Mouse (Mus musculus) forebrain, embryonic 12.5 days (tissue): ENCODE data around the gene Erp29. TPM values are rescaled to one million over a fixed set of nuclear protein-coding genes. Genes with fewer than 3 reads are reported as not detected.
"Not testable (repeated sequence)": the region's sequence is repeated elsewhere in the genome, so short reads cannot be mapped to it uniquely, and the experiment has no call there.

Experiments
- ATAC-seq: fragments of 200-750 bp; cut with Nextera tagmentation; 2 replicates; pipeline ENCODE4 v1.8.0; 2017; ENCODE audit warnings: moderate TSS enrichment; ENCODE audit not compliant: low FRiP score
- H3K27ac ChIP-seq: fragments of 300-500 bp; sonication (generic); 2 replicates; pipeline ENCODE4 v1.5.1; 2016; ENCODE audit warnings: mild to moderate bottlenecking
- H3K27me3 ChIP-seq: fragments of 300-500 bp; sonication (generic); 2 replicates; pipeline ENCODE4 v1.6.1; 2016; ENCODE audit warnings: mild to moderate bottlenecking
- H3K36me3 ChIP-seq: fragments of 300-500 bp; sonication (generic); replicated peaks from 2 replicates; pipeline ENCODE4 v1.6.1; 2016; ENCODE audit warnings: mild to moderate bottlenecking
- H3K4me1 ChIP-seq: fragments of 300-500 bp; sonication (generic); 2 replicates; pipeline ENCODE4 v1.6.1; 2016
- H3K4me2 ChIP-seq: fragments of 300-500 bp; sonication (generic); 2 replicates; pipeline ENCODE4 v1.6.1; 2016; ENCODE audit warnings: mild to moderate bottlenecking, moderate library complexity
- H3K4me3 ChIP-seq: fragments of 300-500 bp; sonication (generic); replicated peaks from 2 replicates; pipeline ENCODE4 v1.5.1; 2016; ENCODE audit warnings: mild to moderate bottlenecking
- H3K9ac ChIP-seq: fragments of 300-500 bp; sonication (generic); 2 replicates; pipeline ENCODE4 v1.6.1; 2016; ENCODE audit warnings: mild to moderate bottlenecking
- H3K9me3 ChIP-seq: fragments of 300-500 bp; sonication (generic); 2 replicates; pipeline ENCODE4 v1.6.1; 2016
- WGBS: fragments of 180-500 bp; shearing (Covaris S2); methylation state at CpG from one replicate; pipeline ENCODE4 v1.1.7; 2016; 5-methylcytosine and 5-hydroxymethylcytosine counted together
- polyA plus RNA-seq: library from polyadenylated mRNA; unstranded; fragments of >200 nt; fragmentation: Nextera tagmentation; extraction: Ambion mirVana; gene quantifications from 2 replicates; pipeline ENCODE4 v1.2.1, GENCODE M21; 2016

The Erp29 gene
- 103 and 115 TPM in 2 replicates for polyA plus RNA-seq

GRCm38 (mm10) chr5:121452026-121452869 is at the start of gene Erp29:
Gene Erp29 (minus strand): TSS chr5:121452506.
- 0 out of 2 replicates have a peak, but pooled peaks cover 2% of the 10 kb centered on the region for H3K9me3 ChIP-seq
- peak within 1 kb of the TSS; percentile 94 for H3K9ac ChIP-seq
- H3K27me3 ChIP-seq = no peaks in the 10 kb centered on the region
- under 1% methylated on average over 86 of the region's 97 CpGs for WGBS
- H3K4me2 ChIP-seq = peak within 1 kb of the TSS; percentile 68
- peak within 1 kb of the TSS; percentile 81 for H3K4me3 ChIP-seq
- ATAC-seq = peak; percentile 94
- H3K27ac ChIP-seq = peak within 1 kb of the TSS; percentile 94
- H3K4me1 ChIP-seq = peaks cover 28% of the 10 kb centered on the region
- peaks cover 27% of the 10 kb centered on the region for H3K36me3 ChIP-seq

GRCm38 (mm10) chr5:121501424-121501996 is 49.2 kb upstream of the Erp29 start:
- not testable (repeated sequence) for H3K4me2 ChIP-seq, ATAC-seq, H3K36me3 ChIP-seq, H3K9me3 ChIP-seq, H3K4me3 ChIP-seq, H3K9ac ChIP-seq, H3K27me3 ChIP-seq, H3K27ac ChIP-seq, H3K4me1 ChIP-seq
- 81% methylated on average over 11 of the region's 17 CpGs for WGBS

GRCm38 (mm10) chr5:121500719-121501118 is 48.4 kb upstream of the Erp29 start:
- Histone ChIP-seq H3K4me3 (no peak overlapping the region), H3K9me3 (no peaks in the 10 kb centered on the region), H3K27ac (no peak overlapping the region), H3K27me3 (no peaks in the 10 kb centered on the region), H3K36me3 (no peaks in the 10 kb centered on the region), H3K9ac (no peak overlapping the region), H3K4me1 (no peaks in the 10 kb centered on the region), H3K4me2 (no peak overlapping the region)
- no peak for ATAC-seq
- 81% methylated on average over 7 of the region's 7 CpGs for WGBS

GRCm38 (mm10) chr5:121493305-121493704 is 41.0 kb upstream of the Erp29 start:
- Histone ChIP-seq H3K36me3 (no peaks in the 10 kb centered on the region), H3K9me3 (no peaks in the 10 kb centered on the region), H3K4me3 (no peak overlapping the region), H3K27ac (no peak overlapping the region), H3K9ac (no peak overlapping the region), H3K27me3 (no peaks in the 10 kb centered on the region), H3K4me1 (no peaks in the 10 kb centered on the region), H3K4me2 (no peak overlapping the region)
- ATAC-seq = no peak
- 77% methylated on average over 8 of the region's 8 CpGs for WGBS

GRCm38 (mm10) chr5:121484801-121485200 is 32.5 kb upstream of the Erp29 start:
- WGBS = 87% methylated on average over 5 of the region's 5 CpGs
- Histone ChIP-seq H3K4me3 (no peak overlapping the region), H3K4me1 (no peaks in the 10 kb centered on the region), H3K9ac (no peak overlapping the region), H3K4me2 (no peak overlapping the region), H3K27ac (no peak overlapping the region), H3K27me3 (no peaks in the 10 kb centered on the region), H3K9me3 (no peaks in the 10 kb centered on the region), H3K36me3 (no peaks in the 10 kb centered on the region)
- ATAC-seq = no peak

GRCm38 (mm10) chr5:121477680-121478079 is 25.4 kb upstream of the Erp29 start:
- no peaks in the 10 kb centered on the region for H3K36me3 ChIP-seq
- no peak for ATAC-seq
- H3K4me2 ChIP-seq = no peak overlapping the region
- H3K9ac ChIP-seq = no peak overlapping the region
- no peak overlapping the region for H3K4me3 ChIP-seq
- H3K27ac ChIP-seq = no peak overlapping the region
- no peaks in the 10 kb centered on the region for H3K9me3 ChIP-seq
- H3K27me3 ChIP-seq = no peaks in the 10 kb centered on the region
- no peaks in the 10 kb centered on the region; the same call in 1 of the 2 replicates for H3K4me1 ChIP-seq
- 32% methylated on average over 3 of the region's 3 CpGs for WGBS

GRCm38 (mm10) chr5:121476040-121476439 is 23.7 kb upstream of the Erp29 start:
- 88% methylated on average over 1 of the region's 1 CpGs for WGBS
- no peak for ATAC-seq
- Histone ChIP-seq H3K27ac (no peak overlapping the region), H3K4me3 (no peak overlapping the region), H3K36me3 (no peaks in the 10 kb centered on the region), H3K4me1 (no peaks in the 10 kb centered on the region; the same call in 1 of the 2 replicates), H3K9ac (no peak overlapping the region), H3K4me2 (no peak overlapping the region), H3K27me3 (no peaks in the 10 kb centered on the region), H3K9me3 (no peaks in the 10 kb centered on the region)

- Histone ChIP-seq H3K4me3 (no peak overlapping the region), H3K9me3 (no peaks in the 10 kb centered on the region), H3K9ac (no peak overlapping the region), H3K27me3 (no peaks in the 10 kb centered on the region), H3K4me1 (no peaks in the 10 kb centered on the region; the same call in 1 of the 2 replicates), H3K4me2 (no peak overlapping the region), H3K36me3 (no peaks in the 10 kb centered on the region), H3K27ac (no peak overlapping the region)
- WGBS = 74% methylated on average over 7 of the region's 7 CpGs
- ATAC-seq = no peak
These were observed 22.3 kb upstream of the Erp29 start for GRCm38 (mm10) chr5:121474610-121475009.

GRCm38 (mm10) chr5:121472411-121472810 is 20.1 kb upstream of the Erp29 start:
- Histone ChIP-seq H3K4me1 (no peaks in the 10 kb centered on the region; the same call in 1 of the 2 replicates), H3K27ac (no peak overlapping the region), H3K36me3 (no peaks in the 10 kb centered on the region), H3K4me2 (no peak overlapping the region), H3K9me3 (no peaks in the 10 kb centered on the region), H3K4me3 (no peak overlapping the region), H3K9ac (no peak overlapping the region), H3K27me3 (no peaks in the 10 kb centered on the region)
- ATAC-seq = no peak
- 85% methylated on average over 2 of the region's 2 CpGs for WGBS

- Histone ChIP-seq H3K27me3 (no peaks in the 10 kb centered on the region), H3K4me3 (no peak overlapping the region), H3K36me3 (no peaks in the 10 kb centered on the region), H3K4me1 (no peaks in the 10 kb centered on the region; the same call in 1 of the 2 replicates), H3K4me2 (no peak overlapping the region), H3K9me3 (no peaks in the 10 kb centered on the region), H3K9ac (no peak overlapping the region), H3K27ac (no peak overlapping the region)
- no peak for ATAC-seq
- WGBS = 68% methylated on average over 3 of the region's 3 CpGs
These were observed 17.3 kb upstream of the Erp29 start for GRCm38 (mm10) chr5:121469566-121469965.

- Histone ChIP-seq H3K27ac (no peak overlapping the region), H3K4me1 (no peaks in the 10 kb centered on the region), H3K4me3 (no peak overlapping the region), H3K36me3 (no peaks in the 10 kb centered on the region), H3K27me3 (no peaks in the 10 kb centered on the region), H3K9ac (no peak overlapping the region), H3K9me3 (no peaks in the 10 kb centered on the region), H3K4me2 (no peak overlapping the region)
- 80% methylated on average over 5 of the region's 5 CpGs for WGBS
- no peak for ATAC-seq
These were observed 11.4 kb upstream of the Erp29 start for GRCm38 (mm10) chr5:121463601-121464250.

GRCm38 (mm10) chr5:121462967-121463366 is 10.7 kb upstream of the Erp29 start:
- H3K9ac ChIP-seq = no peak overlapping the region
- no peaks in the 10 kb centered on the region for H3K36me3 ChIP-seq

More at GRCm38 (mm10) chr5:121462967-121463366, 10.7 kb upstream of the Erp29 start:
- Histone ChIP-seq H3K27ac (no peak overlapping the region), H3K27me3 (no peaks in the 10 kb centered on the region), H3K4me1 (no peaks in the 10 kb centered on the region), H3K4me3 (no peak overlapping the region), H3K9me3 (no peaks in the 10 kb centered on the region), H3K4me2 (no peak overlapping the region)
- no peak for ATAC-seq
- 66% methylated on average over 5 of the region's 5 CpGs for WGBS
